Mouse (Mus musculus): ENCODE data around the gene Slc1a7.

Gene Slc1a7

DNA sequence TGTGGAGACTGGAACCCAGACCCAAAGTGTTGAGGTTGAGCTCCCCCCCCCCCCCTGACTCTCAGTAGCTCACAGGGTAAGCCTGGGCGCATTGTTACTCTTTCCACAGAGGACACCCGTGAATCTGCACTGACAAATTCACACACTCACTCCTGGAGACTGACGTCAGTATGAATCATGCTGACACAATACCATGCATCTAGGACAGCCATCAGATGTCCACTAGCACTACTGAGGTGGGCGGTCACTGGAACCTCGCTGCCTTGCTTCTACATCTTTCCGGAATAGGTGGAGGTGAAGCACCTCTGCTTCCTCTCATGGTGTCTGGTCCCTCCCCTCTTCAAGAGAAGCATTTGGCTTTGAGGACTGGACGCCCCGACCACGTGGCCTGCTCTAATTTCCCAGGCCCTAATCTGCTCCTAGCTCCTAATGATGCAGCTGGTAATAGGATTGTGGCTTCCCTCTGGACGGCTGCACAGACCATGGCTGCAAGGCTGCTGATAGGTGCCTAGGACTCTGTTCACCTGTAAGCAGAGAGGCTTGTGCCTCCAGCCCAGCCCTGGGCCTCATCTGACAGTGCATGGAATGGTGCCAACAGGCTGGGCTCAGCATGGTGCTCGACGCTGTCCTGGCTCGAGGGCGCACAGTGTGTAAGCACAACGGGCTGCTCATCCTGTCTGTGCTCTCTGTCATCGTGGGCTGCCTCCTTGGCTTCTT, at the start of gene Slc1a7:
Slc1a7 (plus strand) TSS at position 367 of the 717 bp plus-strand sequence.
- DNase-seq (ENCODE audit: low spot score): no peak

DNA sequence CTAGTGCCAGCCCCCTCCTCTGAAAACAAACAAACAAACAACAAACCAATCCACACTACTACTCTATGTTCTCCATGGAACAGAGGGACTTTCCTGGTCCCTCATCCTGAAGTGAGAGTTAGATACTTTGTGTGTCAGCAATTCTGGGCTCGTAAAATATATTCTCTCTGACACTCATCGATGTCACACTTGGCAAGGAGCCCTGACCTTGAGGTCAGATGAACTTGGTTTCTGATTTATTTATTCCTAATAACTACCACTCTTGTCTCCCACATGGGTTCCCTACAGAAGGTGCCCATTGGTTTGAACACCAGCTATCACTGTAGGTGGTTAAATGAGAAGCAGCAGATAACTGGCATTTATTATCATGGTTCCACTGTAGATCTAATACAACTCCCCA, 47.8 kb upstream of the Slc1a7 start:
- no peak for DNase-seq (ENCODE audit: low spot score)

DNA sequence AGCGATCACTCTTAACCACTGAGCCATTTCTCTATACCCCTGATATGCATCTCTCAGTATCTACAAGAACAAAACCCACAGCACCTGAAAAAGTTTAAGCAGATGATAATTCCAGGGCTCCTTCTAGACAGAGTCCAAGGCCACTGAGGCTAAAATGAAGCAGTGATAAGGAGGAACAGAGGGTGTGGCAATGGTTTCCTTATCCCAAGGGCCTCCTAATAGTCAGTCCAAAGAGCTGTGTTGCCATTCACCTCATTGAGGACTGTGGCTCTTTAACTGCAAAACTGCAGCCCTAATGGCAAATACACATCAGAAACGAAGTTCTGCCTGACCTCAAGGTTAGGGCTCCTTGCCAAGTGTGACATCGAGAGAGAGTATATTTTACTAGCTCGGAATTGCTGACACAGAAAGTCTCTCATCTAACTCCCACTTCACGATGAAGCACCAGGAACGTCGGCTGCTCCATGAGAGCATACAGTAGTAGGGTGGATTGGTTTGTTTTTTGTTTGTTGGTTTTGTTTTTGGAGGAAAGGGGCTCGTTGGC, 46.9 kb upstream of the Slc1a7 start:
- DNase-seq (ENCODE audit: low spot score): no peak

DNA sequence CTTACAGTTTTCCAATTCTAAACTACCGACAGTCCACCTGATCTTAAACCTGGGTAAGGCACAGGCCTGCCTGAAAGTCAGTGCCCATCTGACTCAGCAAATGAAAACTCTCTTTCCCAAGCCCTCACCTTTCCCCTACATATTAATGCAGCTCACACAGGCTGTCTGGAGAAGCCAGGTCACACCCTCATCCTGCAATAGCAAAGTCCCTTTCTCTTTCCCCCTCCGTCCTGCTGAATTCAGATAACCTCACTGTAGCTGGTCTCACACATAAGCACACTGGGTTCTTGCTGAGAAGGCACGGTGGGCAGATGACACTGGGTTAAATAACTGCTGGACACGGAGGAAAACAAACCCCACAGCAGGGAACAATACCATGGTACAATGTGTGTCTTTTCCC, 46.2 kb upstream of the Slc1a7 start:
- DNase-seq (ENCODE audit: low spot score): no peak

DNA sequence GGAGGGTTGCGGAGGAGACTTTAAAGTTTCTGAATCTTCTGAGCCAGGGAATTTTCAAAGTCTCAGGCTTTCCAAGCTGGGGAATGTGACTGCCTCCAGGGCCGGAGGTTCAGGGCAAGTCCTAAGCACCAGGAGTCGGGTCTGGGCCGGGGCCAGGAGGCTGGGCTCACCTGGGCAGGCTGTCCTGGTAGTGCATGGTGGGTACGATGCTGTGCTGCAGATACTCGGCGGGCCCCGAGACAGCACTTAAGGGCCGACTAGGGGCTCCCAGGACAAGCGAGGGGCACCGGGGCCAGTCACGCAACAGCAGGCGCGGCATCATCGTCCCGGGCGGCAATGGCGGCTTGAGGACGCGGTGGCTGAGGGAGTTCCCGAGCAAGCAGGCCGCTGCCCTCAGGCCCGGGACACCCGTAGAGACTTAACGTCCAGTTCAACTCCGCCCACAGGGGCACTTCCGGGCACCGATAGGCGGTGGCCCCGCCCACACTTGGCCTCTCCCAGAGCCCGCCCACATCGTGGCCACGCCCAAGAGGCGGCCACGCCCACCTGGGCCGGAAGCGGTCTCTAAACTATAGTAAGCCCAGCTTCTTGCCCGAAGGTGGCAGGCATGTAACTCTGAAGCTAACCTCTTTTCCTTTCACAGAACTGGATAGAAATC, 44.9 kb upstream of the Slc1a7 start, which contains the start of gene Cpt2:
Cpt2 (minus strand) TSS at position 466 of the 658 bp plus-strand sequence.
- DNase-seq (ENCODE audit: low spot score): peak; percentile 86

DNA sequence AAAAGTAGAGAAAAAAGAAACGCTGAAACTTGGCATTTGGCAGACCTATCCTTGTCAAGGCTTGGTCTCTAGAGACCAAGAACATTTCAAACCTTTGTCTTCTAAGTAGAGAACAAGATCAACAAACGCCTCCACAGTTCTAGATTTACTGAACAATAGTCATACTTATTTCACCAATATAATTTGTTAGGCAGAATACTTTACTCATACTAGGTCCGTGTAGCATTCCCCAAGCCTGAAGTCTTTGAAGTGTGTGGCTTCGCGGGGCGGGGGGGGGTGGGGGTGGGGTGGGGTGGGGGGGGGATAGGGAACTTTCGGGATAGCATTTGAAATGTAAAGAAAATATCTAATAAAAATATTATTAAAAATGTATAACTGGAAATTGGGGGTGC, 44.3 kb upstream of the Slc1a7 start:
- DNase-seq (ENCODE audit: low spot score): no peak

DNA sequence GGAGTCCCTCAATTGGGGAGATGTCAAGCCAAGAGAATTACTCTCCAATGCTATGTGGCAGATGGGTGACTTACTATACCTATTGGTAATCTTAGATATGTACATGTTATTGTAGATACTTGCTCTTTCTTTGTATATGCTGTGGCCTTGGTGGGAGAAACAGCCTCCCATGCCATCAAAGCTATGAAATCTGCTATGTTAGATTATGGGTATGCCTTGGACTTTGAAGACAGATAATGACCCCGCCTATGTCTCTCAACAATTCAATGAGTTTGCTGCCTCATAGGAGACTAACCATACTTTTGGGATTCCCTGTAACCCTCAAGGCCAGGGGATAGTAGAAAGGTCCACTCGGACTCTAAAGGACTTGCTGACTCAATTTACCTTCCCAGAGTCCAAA, 39.9 kb upstream of the Slc1a7 start:
- DNase-seq (ENCODE audit: low spot score): no peak

DNA sequence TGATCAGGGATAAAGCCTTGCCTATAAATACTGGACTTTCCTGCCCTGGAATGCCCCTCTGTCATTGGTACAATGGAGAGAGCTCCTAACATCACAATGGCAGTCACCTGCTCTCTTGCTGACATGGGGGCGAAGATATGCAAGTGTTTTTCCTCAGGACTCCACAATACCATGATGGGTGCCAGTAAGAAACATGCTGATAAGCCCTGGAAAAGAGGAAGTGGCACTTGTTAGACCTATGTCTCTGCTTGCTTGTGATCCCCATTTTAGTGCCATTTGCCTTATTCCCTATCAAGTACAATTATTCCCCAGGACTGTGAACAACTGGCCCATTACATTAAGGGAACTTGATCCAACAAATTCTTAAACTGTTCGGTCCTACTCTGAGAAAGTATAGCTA, 39.4 kb upstream of the Slc1a7 start:
- no peak for DNase-seq (ENCODE audit: low spot score)

DNA sequence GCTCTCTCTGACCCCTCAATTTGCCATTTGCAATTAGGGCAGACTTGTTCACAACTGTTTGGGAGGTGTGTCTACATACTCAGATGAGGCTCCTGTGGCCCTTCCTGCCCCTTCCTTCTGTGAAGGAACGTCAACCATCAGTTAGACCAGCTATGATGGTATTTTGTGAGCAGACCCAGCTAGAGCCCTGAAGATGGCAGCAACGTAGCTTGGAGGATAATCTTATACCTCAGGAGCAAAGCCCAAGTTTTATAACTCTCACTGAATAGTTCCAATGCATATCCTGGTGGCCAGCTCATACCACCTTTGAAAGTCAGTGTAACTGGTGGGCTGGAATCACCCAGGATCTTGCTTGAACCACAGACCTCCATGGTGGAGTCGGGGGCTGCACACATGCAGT, 36.7 kb upstream of the Slc1a7 start:
- no peak for DNase-seq (ENCODE audit: low spot score)

DNA sequence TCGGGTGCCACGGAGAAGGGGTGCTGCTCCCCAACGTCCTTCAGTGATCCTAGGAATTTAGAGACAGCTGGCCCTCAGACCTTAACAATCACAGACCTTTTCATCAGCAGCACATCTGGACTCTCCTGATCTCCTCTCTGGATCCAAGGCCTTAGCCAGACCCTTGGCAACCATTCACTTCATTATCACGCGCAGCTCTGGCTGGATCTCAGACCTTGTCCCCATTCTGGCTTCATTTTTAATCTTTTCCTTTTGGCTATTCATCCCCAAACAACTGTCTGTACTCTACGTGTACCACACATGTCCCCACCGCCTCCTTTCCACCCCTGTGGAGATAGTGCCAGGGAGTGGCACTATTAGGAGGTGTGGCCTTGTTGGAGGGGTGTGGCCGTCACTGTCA, 34.9 kb upstream of the Slc1a7 start:
- DNase-seq (ENCODE audit: low spot score): no peak

DNA sequence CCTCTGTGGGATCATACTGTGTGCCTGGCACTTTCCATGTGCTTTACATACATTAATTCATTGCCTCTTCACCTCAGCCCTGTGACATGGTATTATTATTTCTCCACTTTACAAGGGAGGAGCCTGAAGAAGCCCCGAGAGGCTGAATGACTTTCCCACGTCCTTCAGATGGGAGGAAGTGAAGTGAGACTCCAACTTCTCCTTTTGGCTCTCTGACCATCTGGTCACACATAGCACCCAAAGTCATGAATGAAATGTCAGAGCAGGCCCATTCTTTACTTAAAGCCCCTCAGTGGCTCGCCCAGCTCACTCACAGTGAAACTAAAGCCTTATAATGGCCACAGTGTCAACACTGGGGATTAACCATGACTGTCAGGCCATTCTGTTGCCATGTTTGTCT, 32.9 kb upstream of the Slc1a7 start:
- no peak for DNase-seq (ENCODE audit: low spot score)

DNA sequence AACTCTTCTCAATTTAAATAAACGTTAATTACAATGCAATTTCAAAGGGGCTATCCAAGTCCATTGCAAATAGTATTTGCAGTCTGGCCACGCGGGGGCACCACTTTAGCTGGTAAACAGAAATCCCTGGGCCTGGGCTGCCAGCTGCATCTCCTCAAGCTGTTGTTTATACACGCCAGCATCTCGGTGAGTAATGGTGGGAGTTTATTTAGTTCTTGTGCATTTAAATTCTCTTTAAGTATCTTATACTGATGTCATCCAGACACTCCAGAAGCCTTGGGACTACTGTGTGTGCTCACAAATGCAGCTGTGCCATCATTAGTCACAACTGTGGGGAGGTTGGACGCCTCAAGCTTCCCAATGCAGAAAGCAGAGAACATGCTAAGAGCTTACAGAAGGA, 30.8 kb upstream of the Slc1a7 start:
- peak; percentile 38 for DNase-seq (ENCODE audit: low spot score)

DNA sequence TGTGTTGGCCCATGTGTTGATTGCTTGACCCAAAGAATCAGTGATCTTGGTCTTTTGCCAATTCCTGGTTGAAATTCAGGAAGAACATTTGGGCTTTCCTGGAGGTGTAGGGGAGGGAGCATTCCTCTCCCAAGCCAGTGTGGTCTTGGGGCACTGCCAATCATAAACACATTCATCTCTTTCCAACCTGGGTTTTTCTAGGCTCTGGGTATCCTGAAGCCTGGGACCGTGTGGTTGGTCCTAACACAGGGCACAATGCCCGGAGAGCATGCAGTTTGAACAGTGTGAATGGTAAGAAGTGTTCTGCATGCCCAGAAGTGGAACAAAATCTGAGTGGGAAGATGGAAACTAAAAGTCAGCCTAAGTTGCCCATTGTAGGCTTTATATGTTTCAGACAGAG, 30.0 kb upstream of the Slc1a7 start:
- DNase-seq (ENCODE audit: low spot score): no peak

DNA sequence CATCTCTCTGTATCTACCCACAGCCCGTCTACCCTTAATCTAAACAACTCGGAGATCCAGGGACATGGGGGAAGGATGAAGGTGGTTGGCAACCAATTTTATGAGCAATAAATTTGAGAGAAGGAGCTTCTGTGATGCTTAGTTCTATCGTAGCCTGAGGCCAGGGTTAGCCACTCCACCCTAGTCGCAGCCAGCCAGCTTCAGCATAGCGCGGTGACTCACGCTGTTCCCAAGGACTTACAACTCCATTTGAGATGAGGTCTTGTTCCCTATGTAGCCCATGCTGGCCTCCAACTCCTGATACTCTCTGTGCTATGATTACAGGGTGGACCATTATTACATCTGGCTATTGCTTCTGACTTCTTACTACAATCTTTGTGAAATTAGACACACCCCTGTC, 25.4 kb upstream of the Slc1a7 start:
- DNase-seq (ENCODE audit: low spot score): no peak

DNA sequence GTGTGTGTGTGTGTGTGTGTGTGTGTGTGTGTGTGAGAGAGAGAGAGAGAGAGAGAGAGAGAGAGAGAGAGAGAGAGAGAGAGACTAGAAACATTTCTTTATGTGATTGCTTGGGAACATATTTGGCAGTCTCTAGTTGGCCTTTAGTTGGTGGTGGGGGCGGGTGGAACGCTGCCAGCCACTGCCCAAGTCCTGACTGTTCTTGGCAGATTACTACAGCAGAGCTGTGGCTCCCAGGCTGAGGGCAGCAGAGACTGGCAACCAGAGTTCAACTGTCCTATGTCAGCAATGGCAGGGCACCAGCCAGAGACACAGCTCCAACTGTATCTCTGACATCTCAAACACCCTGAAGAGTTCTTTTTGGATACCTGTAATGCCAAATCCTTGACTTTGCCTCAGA, 24.0 kb upstream of the Slc1a7 start:
- no peak for DNase-seq (ENCODE audit: low spot score)

DNA sequence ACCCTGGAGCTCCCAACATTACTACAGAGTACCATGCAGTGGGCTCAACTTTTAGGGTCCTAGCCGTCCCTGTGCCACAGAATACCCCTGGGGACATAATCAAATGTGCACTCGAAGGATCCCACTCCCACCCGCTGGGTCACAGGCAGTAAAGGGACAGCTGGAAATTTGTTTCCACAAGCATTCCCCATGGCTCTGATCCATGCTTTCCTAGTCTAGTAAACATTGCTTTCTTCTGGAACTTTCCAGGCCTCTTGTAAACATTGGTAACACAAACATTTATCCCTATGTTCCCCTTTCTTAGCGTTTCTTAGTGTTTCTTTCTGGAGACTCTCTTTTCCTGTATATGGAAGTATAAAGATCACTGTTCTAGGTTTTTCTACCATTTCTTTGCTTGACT, 18.2 kb upstream of the Slc1a7 start:
- no peak for DNase-seq (ENCODE audit: low spot score)

DNA sequence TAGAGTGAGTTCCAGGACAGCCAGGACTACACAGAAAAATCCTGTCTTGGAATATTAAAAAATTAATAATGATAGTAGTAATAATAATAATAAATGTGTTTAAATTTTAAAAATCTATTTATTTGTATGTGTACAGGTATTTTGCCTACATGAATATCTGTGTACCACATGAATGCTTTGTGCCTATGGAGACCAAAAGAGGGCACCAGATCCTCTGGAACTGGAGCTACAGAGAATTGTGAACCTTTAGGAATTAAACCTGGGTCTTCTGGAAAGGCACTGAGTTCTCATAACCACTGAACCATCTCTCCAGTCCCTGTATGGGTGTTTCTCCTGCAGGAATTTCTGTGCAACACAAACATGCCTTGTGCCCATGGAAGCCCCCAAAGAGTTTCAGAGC, 15.3 kb upstream of the Slc1a7 start:
- no peak for DNase-seq (ENCODE audit: low spot score)

DNA sequence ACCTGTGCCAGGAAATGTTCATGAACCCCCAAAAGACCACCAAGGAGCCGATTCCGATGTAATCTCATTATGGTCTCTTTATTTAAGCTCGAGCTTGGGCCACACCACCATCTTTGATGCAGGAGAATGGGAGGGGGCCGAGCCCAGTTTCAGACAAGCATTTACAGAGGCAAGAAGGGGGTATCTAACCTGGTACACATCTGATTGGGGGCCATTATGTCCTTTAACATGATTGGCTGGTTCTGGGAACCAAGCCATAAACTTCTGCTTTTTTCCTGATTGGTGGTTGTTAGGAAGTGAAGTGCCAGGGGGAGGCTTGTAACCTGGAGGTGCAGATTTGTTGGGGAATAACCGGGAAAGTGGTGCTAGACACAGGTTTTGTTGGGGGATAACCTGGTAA, 12.4 kb upstream of the Slc1a7 start:
- no peak for DNase-seq (ENCODE audit: low spot score)

DNA sequence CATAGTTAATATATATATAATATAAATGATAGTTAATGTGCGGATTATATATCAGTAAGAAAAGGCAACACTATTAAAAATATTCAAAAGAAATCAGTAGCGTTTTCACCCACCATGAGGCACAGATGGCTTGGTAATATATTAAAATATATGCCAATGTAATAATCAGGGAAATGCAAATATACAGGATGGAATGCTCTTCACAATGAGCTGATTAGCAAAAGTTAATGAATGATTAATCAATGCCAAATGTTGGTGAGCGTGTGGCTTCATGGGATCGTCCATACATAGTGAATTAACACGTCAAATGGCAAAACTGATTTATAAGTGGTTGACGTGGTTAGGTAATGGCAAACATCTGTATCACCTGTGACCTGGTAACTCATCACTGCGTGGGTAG, 9.6 kb upstream of the Slc1a7 start:
- DNase-seq (ENCODE audit: low spot score): no peak

DNA sequence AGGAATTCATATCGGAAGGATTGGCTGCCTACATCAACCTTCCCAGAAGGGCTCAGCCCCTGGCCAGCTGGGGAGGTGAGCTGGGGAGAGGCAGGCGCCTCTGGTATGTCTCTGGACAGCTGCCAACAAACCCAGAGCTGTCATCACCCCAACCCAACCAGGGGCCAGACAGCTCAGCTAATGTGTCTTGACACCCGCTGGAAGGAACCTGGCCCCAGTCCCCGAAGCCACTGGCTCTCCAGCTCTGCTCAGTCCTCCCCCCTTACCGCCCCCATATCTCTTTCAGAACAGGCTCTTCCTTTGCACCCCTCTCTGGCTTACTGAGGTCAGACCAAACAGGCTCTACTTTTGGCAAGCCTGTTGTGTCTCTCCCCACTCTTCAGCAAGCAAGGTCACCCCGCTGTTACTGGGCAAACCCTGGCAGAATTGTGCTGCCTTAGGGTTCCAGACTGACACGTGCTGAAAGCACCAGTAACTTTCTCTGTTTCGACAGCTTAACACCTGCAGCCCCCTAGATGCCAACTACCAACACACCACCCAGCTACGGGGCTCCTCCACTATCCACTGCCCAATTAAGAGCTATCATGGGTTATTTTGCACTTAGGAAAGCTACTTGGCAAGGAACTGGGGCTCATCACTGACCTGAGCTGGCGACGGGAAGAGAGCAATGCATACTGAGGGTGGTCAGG, 5.9 kb upstream of the Slc1a7 start:
- DNase-seq (ENCODE audit: low spot score): no peak

DNA sequence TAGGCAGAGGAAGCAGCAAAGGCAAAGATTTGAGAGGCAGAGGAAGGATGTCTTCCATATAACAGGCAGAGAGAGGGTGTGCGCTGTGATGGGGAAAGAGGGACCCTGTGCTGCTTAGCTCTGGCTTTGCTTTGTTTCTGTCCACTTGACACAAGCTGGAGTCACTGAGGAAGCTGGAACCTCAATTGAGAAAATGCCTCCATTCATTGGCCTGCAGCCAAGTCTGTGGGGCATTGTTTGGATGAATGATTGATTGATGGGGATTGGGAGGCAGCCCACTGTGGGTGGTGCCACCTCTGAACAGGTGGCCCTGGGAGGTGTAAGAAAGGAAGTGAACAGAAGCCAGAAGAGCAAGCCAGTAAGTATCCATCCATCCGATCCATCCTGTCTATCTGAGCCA, 5.3 kb upstream of the Slc1a7 start:
- DNase-seq (ENCODE audit: low spot score): no peak

DNA sequence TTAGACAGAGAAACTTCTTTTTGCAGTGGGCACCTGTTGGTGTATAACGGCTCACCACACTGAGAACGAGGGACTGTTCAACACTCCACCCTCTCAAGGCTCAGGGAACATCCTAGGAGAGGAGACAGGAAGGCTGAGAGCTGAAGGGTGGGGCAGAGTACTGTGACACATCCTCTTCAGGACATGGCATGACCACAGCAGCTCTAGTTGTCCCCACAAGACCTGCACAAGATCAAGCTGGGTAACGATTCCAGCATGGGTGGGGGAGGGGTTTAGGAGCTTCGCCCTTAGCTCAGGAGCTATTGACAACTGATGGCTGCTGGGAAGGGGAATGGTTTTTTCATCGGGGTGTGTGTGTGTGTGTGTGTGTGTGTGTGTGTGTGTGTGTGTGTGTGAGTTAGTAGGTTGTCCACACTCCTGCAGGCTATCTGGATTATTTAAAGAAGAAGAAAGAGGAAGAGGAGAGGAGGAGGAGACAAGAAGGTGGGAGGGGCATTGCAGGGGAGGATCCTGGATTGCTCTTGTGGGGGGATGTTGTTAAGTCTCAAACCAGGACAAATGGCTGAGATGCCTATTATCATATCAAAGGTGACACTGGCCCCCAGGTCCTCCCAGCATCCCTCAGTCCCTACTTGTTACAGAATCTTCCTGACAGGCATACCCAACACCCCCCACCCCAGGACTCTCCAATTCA, 1.6 kb upstream of the Slc1a7 start:
- DNase-seq (ENCODE audit: low spot score): no peak

DNA sequence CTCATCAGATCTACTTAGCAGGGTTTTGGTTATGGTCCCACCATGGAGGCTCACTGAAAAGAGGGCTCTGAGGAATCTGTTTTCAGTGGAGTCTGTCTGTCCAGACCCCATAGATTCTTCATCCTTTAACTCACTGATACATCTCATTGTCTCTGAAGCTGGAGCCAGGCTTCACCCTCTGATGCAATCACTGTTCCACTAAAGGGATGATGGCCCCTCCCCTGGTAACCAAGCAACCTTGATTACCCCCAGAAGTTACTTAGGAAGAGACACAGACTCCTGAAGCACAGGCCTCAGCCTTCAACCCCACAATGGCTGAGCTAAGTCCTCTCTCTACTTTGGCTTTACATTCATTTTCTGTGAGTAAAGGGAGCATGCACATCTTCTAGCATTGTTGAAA, 1.6 kb downstream of the Slc1a7 start:
- no peak for DNase-seq (ENCODE audit: low spot score)

Data from ovary, postnatal 10 days (tissue).